Comparison of ENCODE assay signal across 8 mouse cellular contexts in the genomic region with DNA sequence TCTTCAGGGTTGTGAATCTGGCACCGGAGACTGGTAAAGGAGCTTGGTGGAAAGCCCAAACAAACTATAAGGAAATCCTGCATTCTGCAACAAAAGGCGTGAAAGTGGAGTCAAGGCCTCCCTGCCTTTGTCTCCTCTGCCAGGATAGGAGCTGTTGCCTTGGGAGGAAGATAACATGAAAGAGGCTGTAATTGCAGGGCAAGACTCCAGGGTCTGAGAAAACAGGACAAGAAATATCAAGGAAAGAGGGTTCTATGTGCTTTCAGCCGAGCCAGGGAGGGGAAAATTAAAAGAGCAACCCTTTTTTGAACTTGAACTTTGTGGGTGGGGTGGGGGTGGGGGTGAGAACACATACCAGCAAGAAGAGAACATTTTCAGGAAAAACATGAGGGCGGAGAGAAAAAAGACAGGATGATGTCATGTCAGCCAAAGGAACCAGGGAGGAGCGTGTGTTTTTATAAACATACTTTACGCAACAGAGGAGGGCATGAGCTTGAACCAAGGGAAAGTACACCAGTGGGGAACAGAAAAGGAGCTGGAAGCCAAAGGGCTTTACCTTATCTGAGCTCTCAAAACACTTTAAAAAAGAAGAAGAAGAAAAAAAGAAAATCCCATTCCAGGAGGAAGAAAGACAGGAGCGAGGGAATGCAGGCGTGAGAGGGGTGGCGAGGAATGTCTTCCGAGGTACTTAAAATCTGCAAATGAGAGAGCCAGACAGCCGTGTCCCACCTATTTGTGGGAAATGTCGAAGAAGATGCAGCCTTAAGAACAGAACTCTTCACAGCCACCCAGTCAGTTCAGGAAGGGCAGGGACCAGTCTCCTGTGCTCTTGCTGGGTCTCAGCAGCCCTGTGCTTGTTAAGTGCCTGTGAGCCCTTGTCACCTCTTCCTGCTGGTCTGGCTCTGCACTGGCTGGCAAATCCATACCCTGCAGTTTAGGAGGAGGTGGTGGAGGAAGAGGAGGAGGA.
DNase-seq lines count a peak whose midpoint lies in the region; ATAC-seq and TF ChIP-seq lines count a peak whose summit lies in the region.

No protein-coding gene starts in this region.

- WGBS in thymus, adult 2 months = 67% methylated on average over 12 of the region's 12 CpGs
- WGBS in forebrain, postnatal 0 days = 29% methylated on average over 12 of the region's 12 CpGs
- WGBS in intestine, embryonic 16.5 days = 28% methylated on average over 12 of the region's 12 CpGs

- H3K36me3 ChIP-seq in thymus, adult 2 months (ENCODE audit: control insufficient read depth, insufficient read depth, low read length) = no peaks in the 10 kb centered on the region
- no peaks in the 10 kb centered on the region for H3K36me3 ChIP-seq in forebrain, postnatal 0 days (ENCODE audit: insufficient read depth)
- no peaks in the 10 kb centered on the region for H3K36me3 ChIP-seq in intestine, embryonic 16.5 days (ENCODE audit: control insufficient read depth, insufficient read depth, low read length)

- no peaks in the 10 kb centered on the region for H3K27me3 ChIP-seq in thymus, adult 2 months (ENCODE audit: control insufficient read depth, insufficient read depth, low read length)
- H3K27me3 ChIP-seq in forebrain, postnatal 0 days (ENCODE audit: insufficient read depth, low read length) = no peaks in the 10 kb centered on the region
- H3K27me3 ChIP-seq in intestine, embryonic 16.5 days (replicated peaks; ENCODE audit: control insufficient read depth, insufficient read depth, low read length) = no peaks in the 10 kb centered on the region

- peaks cover 65% of the 10 kb centered on the region for H3K4me1 ChIP-seq in thymus, adult 2 months (replicated peaks; ENCODE audit: control insufficient read depth, insufficient read depth, low read length)
- peaks cover 45% of the 10 kb centered on the region for H3K4me1 ChIP-seq in forebrain, postnatal 0 days (ENCODE audit: insufficient read depth)
- peaks cover 56% of the 10 kb centered on the region for H3K4me1 ChIP-seq in intestine, embryonic 16.5 days (ENCODE audit: control insufficient read depth, insufficient read depth, low read length)

- ATAC-seq in forebrain, postnatal 0 days = no peak
- ATAC-seq in intestine, embryonic 16.5 days = peak; percentile 21; the same call in 1 of the 2 replicates

- peak overlapping the region; percentile 25; the same call in 1 of the 2 replicates for H3K9ac ChIP-seq in forebrain, postnatal 0 days
- peak overlapping the region; percentile 58 for H3K9ac ChIP-seq in intestine, embryonic 16.5 days (ENCODE audit: low read depth, low read length)

- peak overlapping the region; percentile 49 for H3K27ac ChIP-seq in thymus, adult 2 months (ENCODE audit: control insufficient read depth, insufficient read depth, low read length)
- peak overlapping the region; percentile 79 for H3K27ac ChIP-seq in forebrain, postnatal 0 days (ENCODE audit: low read depth, low read length)
- H3K27ac ChIP-seq in intestine, embryonic 16.5 days (ENCODE audit: low read length) = peak overlapping the region; percentile 99

- H3K4me3 ChIP-seq in thymus, adult 2 months (ENCODE audit: control insufficient read depth, insufficient read depth, low read length) = no peak overlapping the region
- H3K4me3 ChIP-seq in forebrain, postnatal 0 days (ENCODE audit: low read depth, low read length) = no peak overlapping the region
- H3K4me3 ChIP-seq in intestine, embryonic 16.5 days (ENCODE audit: low read length) = 0 out of 2 replicates have a peak overlapping the region, but pooled peaks have one; percentile 2

- H3K9me3 ChIP-seq in forebrain, postnatal 0 days (ENCODE audit: low read length) = no peaks in the 10 kb centered on the region
- no peaks in the 10 kb centered on the region for H3K9me3 ChIP-seq in intestine, embryonic 16.5 days (ENCODE audit: control insufficient read depth, low read length)

- peak overlapping the region; percentile 14; the same call in 1 of the 2 replicates for H3K4me2 ChIP-seq in forebrain, postnatal 0 days (ENCODE audit: low read depth)
- peak overlapping the region; percentile 39 for H3K4me2 ChIP-seq in intestine, embryonic 16.5 days (ENCODE audit: low read depth, low read length)

- peak; percentile 37 for DNase-seq in thymus, adult 2 months
- no peak for DNase-seq in thymus, postnatal 10 days (ENCODE audit: low spot score in 2 of 2)
- no peak for DNase-seq in forebrain, postnatal 0 days
- DNase-seq in lung, postnatal 25 days (ENCODE audit: low spot score) = peak; percentile 84
- DNase-seq in right cerebral cortex, postnatal 25 days = no peak
- no peak for DNase-seq in layer of hippocampus, adult 9-11 months
- no peak for DNase-seq in B cell, adult 2 months

- no peak for TF ChIP-seq POLR2A in thymus, adult 2 months (IDR thresholded peaks at IDR 0.05; ENCODE audit: control insufficient read depth, extremely low read depth, insufficient read depth, low read length, poor library complexity)

- no peak for TF ChIP-seq CTCF in thymus, adult 2 months (IDR thresholded peaks at IDR 0.05; ENCODE audit: borderline replicate concordance, control insufficient read depth, extremely low read depth, insufficient read depth, low read length, poor library complexity)
- TF ChIP-seq CTCF in forebrain, postnatal 0 days (IDR thresholded peaks at IDR 0.05; ENCODE audit: low read depth) = no peak

Comparison
In these comparisons a context has a peak if more than half of its experiments do, and no peak if none do; other contexts are left out.
1. DNase-seq: peak in thymus, adult 2 months (single experiment) and lung, postnatal 25 days (single experiment); none in thymus, postnatal 10 days (0 of 2), forebrain, postnatal 0 days (single experiment), right cerebral cortex, postnatal 25 days (single experiment), layer of hippocampus, adult 9-11 months (single experiment) and B cell, adult 2 months (0 of 2).
2. H3K27ac ChIP-seq: peak in every context shown above with its lines; median percentile 99 in intestine, embryonic 16.5 days; 79 in forebrain, postnatal 0 days; 49 in thymus, adult 2 months.